Mouse (Mus musculus): ENCODE measurements around the gene Gm4836. TPM values are rescaled to one million over a fixed set of nuclear protein-coding genes. Genes with fewer than 3 reads are reported as not detected.
"Not testable (repeated sequence)": the region's sequence is repeated elsewhere in the genome, so short reads cannot be mapped to it uniquely, and the experiment has no call there.

The Gm4836 gene
- total RNA-seq (2021): not detected
- long read RNA-seq, experiment 1: 0 reads
- long read RNA-seq, experiment 2: 0 reads

DNA sequence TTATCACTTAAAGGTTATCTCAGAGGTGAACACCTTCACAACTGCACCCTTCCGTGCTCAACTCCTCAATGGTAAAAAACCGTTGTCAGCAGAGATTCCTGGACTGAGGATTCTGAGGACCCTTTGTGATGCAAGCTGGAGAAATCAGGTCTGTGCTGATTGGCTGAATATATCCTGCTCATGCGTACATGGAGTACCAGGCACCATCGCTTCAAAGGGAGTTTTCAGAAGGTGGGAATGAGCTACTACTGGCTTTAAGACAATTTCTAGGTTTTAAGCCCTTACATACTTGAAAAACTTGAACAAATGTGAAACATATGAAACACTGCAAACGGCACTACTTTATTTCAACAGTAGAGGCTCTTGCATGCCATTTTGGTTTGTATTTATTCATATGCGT is at the start of gene Gm4836:
Gm4836 (minus strand) TSS at position 101 of the 400 bp plus-strand sequence.
- not testable (repeated sequence) for DNase-seq
